Mouse (Mus musculus): ENCODE measurements around the gene Rrm1.

- TF ChIP-seq CTCF (IDR thresholded peaks at IDR 0.05; ENCODE audit: insufficient read depth, low read length) (no peak), POLR2A (IDR thresholded peaks at IDR 0.05; ENCODE audit: borderline replicate concordance, extremely low read depth, low read depth, low read length) (no peak)
Observed at GRCm38 (mm10) chr7:102395894-102396293, 45.6 kb upstream of the Rrm1 start.

Data from lung, adult 2 months (tissue).